Comparison of ENCODE assay signal across 23 mouse cellular contexts in the genomic region with DNA sequence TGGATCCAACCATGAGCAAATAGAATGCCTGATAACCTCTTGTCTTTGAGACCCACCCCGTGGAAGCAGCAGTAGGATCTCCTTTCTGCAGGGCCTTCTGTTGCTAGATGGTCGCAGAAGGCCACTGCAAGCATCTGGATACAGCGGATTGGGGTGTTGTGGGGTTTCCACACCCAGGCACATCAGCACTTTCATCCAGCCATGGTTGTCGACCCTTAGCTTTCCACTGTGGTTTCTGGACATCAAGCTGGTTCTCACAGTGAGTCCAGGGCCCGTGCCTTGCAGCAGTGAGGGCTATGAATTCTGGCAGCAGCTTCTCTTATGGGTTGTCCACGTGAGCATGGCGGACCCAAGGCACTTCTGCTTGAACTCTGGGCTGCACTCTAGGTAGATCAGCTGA.
A peak's percentile ranks its signal among the peaks of the same experiment; 100 is the strongest.
DNase-seq lines count a peak whose midpoint lies in the region; TF ChIP-seq lines count a peak whose summit lies in the region.
"Had no signal": no experiment of that assay in that cellular context is flagged by ENCODE, and none has a peak within 500 bp of the region (broad histone marks: within the 10 kb centered on the region; RNA-seq: fewer than 3 reads in every experiment).

No protein-coding gene starts in this region.

- no peak overlapping the region for H3K4me3 ChIP-seq in heart, adult 2 months
- no peak overlapping the region for H3K4me3 ChIP-seq in limb, embryonic 10.5 days
- H3K4me3 ChIP-seq in layer of hippocampus, adult 2 months: no peak overlapping the region
- H3K4me3 ChIP-seq: embryonic facial prominence, embryonic 13.5 days; embryonic facial prominence, embryonic 15.5 days; erythroblast, embryonic 14.5 days; forebrain, embryonic 10.5 days; forebrain, embryonic 12.5 days had no signal

- WGBS in heart, adult 2 months: 96% methylated on average over 7 of the region's 7 CpGs
- WGBS in limb, embryonic 10.5 days: 88% methylated on average over 7 of the region's 7 CpGs

- H3K27me3 ChIP-seq in heart, adult 2 months (ENCODE audit: control insufficient read depth, insufficient read depth, low read length): no peaks in the 10 kb centered on the region
- no peaks in the 10 kb centered on the region for H3K27me3 ChIP-seq in limb, embryonic 10.5 days (ENCODE audit: low read depth, poor library complexity, severe bottlenecking)
- H3K27me3 ChIP-seq: embryonic facial prominence, embryonic 13.5 days; embryonic facial prominence, embryonic 15.5 days; forebrain, embryonic 12.5 days had no signal

- TF ChIP-seq EP300 in heart, adult 2 months (IDR thresholded peaks at IDR 0.05; ENCODE audit: insufficient read depth, low read depth, low read length): no peak

- no peaks in the 10 kb centered on the region for H3K36me3 ChIP-seq in heart, adult 2 months (ENCODE audit: control insufficient read depth, insufficient read depth, low read length)
- H3K36me3 ChIP-seq in limb, embryonic 10.5 days: no peaks in the 10 kb centered on the region
- H3K36me3 ChIP-seq: embryonic facial prominence, embryonic 13.5 days; embryonic facial prominence, embryonic 15.5 days; forebrain, embryonic 10.5 days; forebrain, embryonic 12.5 days had no signal

- H3K9ac ChIP-seq in heart, adult 2 months (ENCODE audit: low read depth, low read length): no peak overlapping the region
- H3K9ac ChIP-seq: embryonic facial prominence, embryonic 13.5 days; embryonic facial prominence, embryonic 15.5 days; forebrain, embryonic 12.5 days had no signal

- DNase-seq in heart, adult 11 months: peak; percentile 82
- DNase-seq in heart, postnatal 10 days: no peak
- peak; percentile 3 for DNase-seq in heart, postnatal 4 days
- DNase-seq in heart, adult 2 months: no peak
- DNase-seq in testis, postnatal 10 days (ENCODE audit: low spot score): peak; percentile 26
- DNase-seq in testis, postnatal 14 days (ENCODE audit: low spot score): no peak
- no peak for DNase-seq in limb, embryonic 10.5 days (ENCODE audit: low spot score)
- no peak for DNase-seq in layer of hippocampus, adult 2 months (ENCODE audit: low spot score in 2 of 2)
- DNase-seq: adrenal gland, adult 2 months; adrenal gland, postnatal 10 days; adrenal gland, postnatal 25 days; cerebellum, adult 11 months; cerebellum, adult 18-20 months; cerebellum, adult 8-10 months; cerebellum, adult 9-11 months; cerebellum, postnatal 14 days; cerebellum, postnatal 36 days; embryo, embryonic 11 days had no signal

- no peak for TF ChIP-seq CTCF in heart, adult 2 months (IDR thresholded peaks at IDR 0.05)
- TF ChIP-seq CTCF in layer of hippocampus, adult 2 months (conservative IDR thresholded peaks at IDR 0.05): no peak

- no peaks in the 10 kb centered on the region for H3K79me2 ChIP-seq in heart, adult 2 months (replicated peaks; ENCODE audit: control insufficient read depth, insufficient read depth, low read length)

- H3K4me1 ChIP-seq in heart, adult 2 months (ENCODE audit: control insufficient read depth, insufficient read depth, low read length): peaks cover 15% of the 10 kb centered on the region
- H3K4me1 ChIP-seq in limb, embryonic 10.5 days: peaks cover 33% of the 10 kb centered on the region
- H3K4me1 ChIP-seq: forebrain, embryonic 12.5 days had no signal

- TF ChIP-seq POLR2A in heart, adult 2 months (IDR thresholded peaks at IDR 0.05; ENCODE audit: insufficient read depth, low read depth, low read length): no peak

- intact Hi-C loops in heart, postnatal 10 days (cut with DNase I): loop anchor here (5.0 kb wide), 1 partner anchor 115 kb away; no protein-coding TSS in a partner anchor
- intact Hi-C loops in heart, adult 2 months (cut with DNase I): loop anchor here (5.0 kb wide), 1 partner anchor 85 kb away; no protein-coding TSS in a partner anchor

- no peaks in the 10 kb centered on the region for H3K9me3 ChIP-seq in limb, embryonic 10.5 days (replicated peaks)
- H3K9me3 ChIP-seq: embryonic facial prominence, embryonic 13.5 days; embryonic facial prominence, embryonic 15.5 days; forebrain, embryonic 10.5 days; forebrain, embryonic 12.5 days had no signal

- H3K27ac ChIP-seq in heart, adult 2 months: no peak overlapping the region
- 0 out of 2 replicates have a peak overlapping the region, but pooled peaks have one; percentile 20 for H3K27ac ChIP-seq in limb, embryonic 10.5 days
- H3K27ac ChIP-seq in layer of hippocampus, adult 2 months: no peak overlapping the region
- H3K27ac ChIP-seq: embryonic facial prominence, embryonic 13.5 days; embryonic facial prominence, embryonic 15.5 days; forebrain, embryonic 10.5 days; forebrain, embryonic 12.5 days had no signal

Comparison
In these comparisons a context has a peak if more than half of its experiments do, and no peak if none do; other contexts are left out.
1. DNase-seq: peak in heart, adult 11 months (single experiment), heart, postnatal 4 days (single experiment) and testis, postnatal 10 days (single experiment); none in heart, postnatal 10 days (0 of 2), heart, adult 2 months (0 of 2), testis, postnatal 14 days (single experiment), limb, embryonic 10.5 days (single experiment) and layer of hippocampus, adult 2 months (0 of 2).